Mouse (Mus musculus) forebrain, embryonic 16.5 days (tissue): ENCODE data around the gene Prh1. TPM values are rescaled to one million over a fixed set of nuclear protein-coding genes. Genes with fewer than 3 reads are reported as not detected.
"Not testable (repeated sequence)": the region's sequence is repeated elsewhere in the genome, so short reads cannot be mapped to it uniquely, and the experiment has no call there.

Source experiments
- ATAC-seq: fragments of 200-750 bp; cut with Nextera tagmentation; 2 replicates; pipeline ENCODE4 v1.8.0; 2017; ENCODE audit warnings: mild to moderate bottlenecking, moderate library complexity
- H3K27ac ChIP-seq: fragments of 300-500 bp; sonication (generic); 2 replicates; pipeline ENCODE4 v1.5.1; 2014; ENCODE audit warnings: low read length, control low read depth
- H3K27me3 ChIP-seq: fragments of 300-500 bp; sonication (generic); replicated peaks from 2 replicates; pipeline ENCODE4 v1.6.1; 2014; ENCODE audit warnings: low read length; ENCODE audit not compliant: control insufficient read depth, insufficient read depth
- H3K36me3 ChIP-seq: fragments of 300-500 bp; sonication (generic); 2 replicates; pipeline ENCODE4 v1.6.1; 2014; ENCODE audit not compliant: control insufficient read depth, insufficient read depth
- H3K4me1 ChIP-seq: fragments of 300-500 bp; sonication (generic); replicated peaks from 2 replicates; pipeline ENCODE4 v1.6.1; 2014; ENCODE audit warnings: low read length; ENCODE audit not compliant: control insufficient read depth, insufficient read depth
- H3K4me2 ChIP-seq: fragments of 300-500 bp; sonication (generic); 2 replicates; pipeline ENCODE4 v1.6.1; 2014; ENCODE audit warnings: mild to moderate bottlenecking, low read length, control low read depth
- H3K4me3 ChIP-seq: fragments of 300-500 bp; sonication (generic); replicated peaks from 2 replicates; pipeline ENCODE4 v1.5.1; 2014; ENCODE audit warnings: mild to moderate bottlenecking, low read length, control low read depth
- H3K9ac ChIP-seq: fragments of 300-500 bp; sonication (generic); replicated peaks from 2 replicates; pipeline ENCODE4 v1.6.1; 2014; ENCODE audit warnings: low read depth, low read length, control low read depth
- H3K9me3 ChIP-seq: fragments of 300-500 bp; sonication (generic); 2 replicates; pipeline ENCODE4 v1.6.1; 2016; ENCODE audit warnings: low read length; ENCODE audit not compliant: control insufficient read depth
- WGBS: fragments of 180-500 bp; shearing (Covaris S2); extraction: QIAGEN DNeasy Blood & Tissue Kit; methylation state at CpG from one replicate; pipeline ENCODE4 v1.1.7; 2014; 5-methylcytosine and 5-hydroxymethylcytosine counted together
- polyA plus RNA-seq: library from polyadenylated mRNA; unstranded; fragments of >200 nt; fragmentation: Nextera tagmentation; extraction: Ambion mirVana; gene quantifications from 2 replicates; pipeline ENCODE4 v1.2.1, GENCODE M21; 2015

Prh1 gene
- not detected in 2 replicates for polyA plus RNA-seq

- WGBS = 83% methylated on average over 1 of the region's 1 CpGs
- not testable (repeated sequence) for ATAC-seq
Measured at GRCm38 (mm10) chr6:132569509-132569908, at the start of gene Prh1. Prh1 (plus strand) TSS chr6:132569809.

GRCm38 (mm10) chr6:132595613-132596012, 26.0 kb downstream of the Prh1 start, which contains the start of gene Prp2:
Prp2 (plus strand) TSS chr6:132595913.
- not testable (repeated sequence) for H3K9me3 ChIP-seq, H3K27me3 ChIP-seq, ATAC-seq, H3K4me1 ChIP-seq, H3K4me2 ChIP-seq, H3K36me3 ChIP-seq, H3K9ac ChIP-seq, H3K4me3 ChIP-seq, H3K27ac ChIP-seq
- 68% methylated on average over 2 of the region's 2 CpGs for WGBS

More at GRCm38 (mm10) chr6:132569509-132569908, at the start of gene Prh1:
- not testable (repeated sequence) for H3K4me1 ChIP-seq, H3K9ac ChIP-seq, H3K36me3 ChIP-seq, H3K9me3 ChIP-seq, H3K4me3 ChIP-seq, H3K27me3 ChIP-seq, H3K27ac ChIP-seq, H3K4me2 ChIP-seq

Other genes starting within 250 kb of the Prh1 start
- gene Gm8882, start 205.7 kb upstream of the Prh1 start, polyA plus RNA-seq = not detected in 2 replicates
- not detected in 2 replicates for gene Prp2, start 26.1 kb downstream of the Prh1 start, polyA plus RNA-seq
- gene A630073D07Rik, start 81.7 kb downstream of the Prh1 start, polyA plus RNA-seq = not detected in 2 replicates
- gene Tas2r120, start 87.1 kb downstream of the Prh1 start, polyA plus RNA-seq = not detected in 2 replicates
- gene Tas2r121, start 131.2 kb downstream of the Prh1 start, polyA plus RNA-seq = not detected in 2 replicates
- gene Tas2r122, start 142.1 kb downstream of the Prh1 start, polyA plus RNA-seq = not detected in 2 replicates
- gene Tas2r115, start 168.2 kb downstream of the Prh1 start, polyA plus RNA-seq = not detected in 2 replicates
- gene Tas2r124, start 184.9 kb downstream of the Prh1 start, polyA plus RNA-seq = not detected in 2 replicates
- not detected in 2 replicates for gene Tas2r102, start 192.3 kb downstream of the Prh1 start, polyA plus RNA-seq
- gene Tas2r136, start 208.4 kb downstream of the Prh1 start, polyA plus RNA-seq = not detected in 2 replicates
- not detected in 2 replicates for gene Tas2r117, start 233.0 kb downstream of the Prh1 start, polyA plus RNA-seq